In genomic region chr6:71440217-71440491, GRCm38 (mm10) we compare ENCODE assay signal across 8 mouse cellular contexts. TPM values are rescaled to one million over a fixed set of nuclear protein-coding genes. Genes with fewer than 3 reads are reported as not detected.
DNase-seq lines count a peak whose midpoint lies in the region; ATAC-seq lines count a peak whose summit lies in the region.

No protein-coding gene starts in this region.

- peaks cover 42% of the 10 kb centered on the region for H3K4me1 ChIP-seq in erythroblast, embryonic 14.5 days (ENCODE audit: control insufficient read depth)
- H3K4me1 ChIP-seq in limb, embryonic 13.5 days: peaks cover 40% of the 10 kb centered on the region
- H3K4me1 ChIP-seq in stomach, embryonic 15.5 days: peaks cover 12% of the 10 kb centered on the region

- H3K4me2 ChIP-seq in limb, embryonic 13.5 days (replicated peaks): peak overlapping the region; percentile 77
- H3K4me2 ChIP-seq in stomach, embryonic 15.5 days: peak overlapping the region; percentile 66

- no peaks in the 10 kb centered on the region; the same call in 1 of the 2 replicates for H3K36me3 ChIP-seq in erythroblast, embryonic 14.5 days (ENCODE audit: control insufficient read depth)
- H3K36me3 ChIP-seq in limb, embryonic 13.5 days: no peaks in the 10 kb centered on the region
- no peaks in the 10 kb centered on the region for H3K36me3 ChIP-seq in stomach, embryonic 15.5 days

- H3K9me3 ChIP-seq in erythroblast, embryonic 14.5 days (ENCODE audit: control insufficient read depth, low read length): no peaks in the 10 kb centered on the region
- no peaks in the 10 kb centered on the region for H3K9me3 ChIP-seq in limb, embryonic 13.5 days
- H3K9me3 ChIP-seq in stomach, embryonic 15.5 days: no peaks in the 10 kb centered on the region

- DNase-seq in right cerebral cortex, postnatal 4 days: peak; percentile 54
- no peak for DNase-seq in right cerebral cortex, postnatal 14 days
- no peak for DNase-seq in layer of hippocampus, postnatal 14 days (ENCODE audit: low spot score in 2 of 2)
- no peak for DNase-seq in cerebellum, postnatal 14 days

- H3K9ac ChIP-seq in limb, embryonic 13.5 days: peak overlapping the region; percentile 94
- H3K9ac ChIP-seq in stomach, embryonic 15.5 days: peak overlapping the region; percentile 97

- H3K27ac ChIP-seq in limb, embryonic 13.5 days: peak overlapping the region; percentile 96
- peak overlapping the region; percentile 96 for H3K27ac ChIP-seq in stomach, embryonic 15.5 days

- H3K4me3 ChIP-seq in erythroblast, embryonic 14.5 days (replicated peaks): peak overlapping the region; percentile 89
- H3K4me3 ChIP-seq in limb, embryonic 13.5 days: peak overlapping the region; percentile 95
- H3K4me3 ChIP-seq in stomach, embryonic 15.5 days (replicated peaks): peak overlapping the region; percentile 81

- under 1% methylated on average over 46 of the region's 47 CpGs for WGBS in limb, embryonic 13.5 days
- WGBS in stomach, embryonic 15.5 days: under 1% methylated on average over 45 of the region's 47 CpGs

- ATAC-seq in erythroblast, adult 5-6 weeks (replicated peaks; ENCODE audit: low FRiP score, poor library complexity, severe bottlenecking): no peak
- ATAC-seq in limb, embryonic 13.5 days (ENCODE audit: low FRiP score, low read depth): no peak
- ATAC-seq in stomach, embryonic 15.5 days (ENCODE audit: insufficient read depth, low FRiP score, low read depth): peak; percentile 12; the same call in 1 of the 2 replicates

- no peaks in the 10 kb centered on the region for H3K27me3 ChIP-seq in erythroblast, embryonic 14.5 days (ENCODE audit: control insufficient read depth)
- H3K27me3 ChIP-seq in limb, embryonic 13.5 days: no peaks in the 10 kb centered on the region
- H3K27me3 ChIP-seq in stomach, embryonic 15.5 days (replicated peaks): no peaks in the 10 kb centered on the region

RNA-seq across cellular contexts. Expression of gene Rmnd5a, which starts 0.3 kb away (rescaled TPM):
- polyA plus RNA-seq in erythroblast, embryonic 14.5 days (2012): 1.1 TPM in 2 replicates
- 51.5 and 62.5 TPM in 2 replicates for total RNA-seq in erythroblast, adult 5-6 weeks (2015; ENCODE audit: low replicate concordance)
- total RNA-seq in erythroblast, adult 5-6 weeks (2017; ENCODE audit: low replicate concordance): 129 and 137 TPM in 2 replicates
- 12.3 and 12.5 TPM in 2 replicates for polyA plus RNA-seq in limb, embryonic 13.5 days (2015; fragmentation: Nextera tagmentation; extraction: Ambion mirVana)
- polyA plus RNA-seq in stomach, embryonic 15.5 days (2015; fragmentation: Nextera tagmentation; extraction: Ambion mirVana): 13.7 and 14.3 TPM in 2 replicates
- total RNA-seq in layer of hippocampus, postnatal 14 days (2021): 10 to 100 TPM; 80.0 to 82.7 TPM

RNA-seq across cellular contexts. Expression of gene Rnf103, which starts 53.5 kb away (rescaled TPM):
- 0.36 and 0.44 TPM in 2 replicates for polyA plus RNA-seq in erythroblast, embryonic 14.5 days (2012)
- total RNA-seq in erythroblast, adult 5-6 weeks (2015; ENCODE audit: low replicate concordance): 5.2 and 11.9 TPM in 2 replicates
- total RNA-seq in erythroblast, adult 5-6 weeks (2017; ENCODE audit: low replicate concordance): 11.5 and 13.4 TPM in 2 replicates
- polyA plus RNA-seq in limb, embryonic 13.5 days (2015; fragmentation: Nextera tagmentation; extraction: Ambion mirVana): 14.2 and 15.3 TPM in 2 replicates
- 23.6 and 23.8 TPM in 2 replicates for polyA plus RNA-seq in stomach, embryonic 15.5 days (2015; fragmentation: Nextera tagmentation; extraction: Ambion mirVana)
- total RNA-seq in layer of hippocampus, postnatal 14 days (2021): 10 to 100 TPM; 46.6 to 49.3 TPM

Comparison
In these comparisons a context has a peak if more than half of its experiments do, and no peak if none do; other contexts are left out.
1. RNA of gene Rnf103, which starts 53.5 kb away (polyA plus RNA-seq): 23.6 to 23.8 TPM in stomach, embryonic 15.5 days and 14.2 to 15.3 TPM in limb, embryonic 13.5 days; 0.36 to 0.44 TPM in erythroblast, embryonic 14.5 days; every median in the first group is over 10 times any median in the second.
2. Peak in every context shown above with its lines, with median percentiles within 50 percentile points of each other: H3K4me3 ChIP-seq.